Mouse (Mus musculus): Measurements from ENCODE around the gene Mier3. TPM values are rescaled to one million over a fixed set of nuclear protein-coding genes. Genes with fewer than 3 reads are reported as not detected.

Mier3 gene
- polyA plus RNA-seq, 1 experiment from 2014 or later: 29.9 TPM

DNA sequence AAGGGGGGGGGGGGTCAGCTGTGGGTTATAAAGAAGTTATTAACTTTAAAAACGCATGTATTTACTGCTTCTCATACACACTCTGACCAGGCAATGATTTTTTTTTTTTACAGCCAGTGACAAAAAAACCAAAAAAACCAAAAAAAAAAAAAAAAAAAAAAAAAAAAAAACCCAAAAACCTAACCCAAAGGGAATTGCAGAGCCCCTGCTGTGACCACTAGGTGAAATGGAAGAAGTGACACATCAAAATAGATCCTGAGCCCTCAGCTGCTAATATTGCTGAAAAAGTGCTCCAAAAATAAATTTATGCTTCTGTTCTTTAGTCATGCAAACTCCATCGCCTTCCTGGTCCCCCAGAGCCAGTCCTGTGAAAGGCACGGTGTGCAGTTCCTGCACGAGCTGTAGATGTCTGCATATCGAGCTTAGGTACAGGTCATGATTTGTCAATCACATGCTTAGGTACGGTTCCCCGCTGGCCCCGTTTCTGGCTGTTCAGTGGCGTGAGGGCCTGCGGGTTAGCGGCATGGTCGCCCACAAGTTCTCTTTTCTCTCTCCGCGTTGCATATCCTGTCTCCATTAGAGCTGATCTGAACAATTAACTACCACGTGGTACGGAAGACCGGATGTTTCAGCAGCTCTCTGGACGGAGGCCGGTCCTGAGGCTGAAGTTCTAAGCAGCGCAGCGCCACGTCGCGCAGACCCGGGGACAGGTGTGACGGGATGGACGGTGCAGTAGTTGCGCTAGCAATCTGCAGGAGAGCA lies 67.7 kb downstream of the Mier3 start:
- Histone ChIP-seq H3K9ac (replicated peaks; ENCODE audit: low read depth, low read length) (no peak overlapping the region), H3K36me3 (ENCODE audit: control insufficient read depth, insufficient read depth, low read length) (peaks cover 50% of the 10 kb centered on the region), H3K4me1 (ENCODE audit: control insufficient read depth, insufficient read depth, low read length) (no peaks in the 10 kb centered on the region), H3K4me2 (replicated peaks; ENCODE audit: low read depth, low read length) (no peak overlapping the region), H3K27ac (ENCODE audit: low read length) (no peak overlapping the region), H3K27me3 (ENCODE audit: control insufficient read depth, insufficient read depth, low read length) (no peaks in the 10 kb centered on the region), H3K4me3 (ENCODE audit: low read depth, low read length) (no peak overlapping the region), H3K9me3 (ENCODE audit: control insufficient read depth, low read depth, low read length) (no peaks in the 10 kb centered on the region)
- WGBS: 93% methylated on average over 28 of the region's 28 CpGs
- ATAC-seq (ENCODE audit: insufficient number of reproducible peaks, insufficient read depth, low FRiP score, low read depth): no peak

DNA sequence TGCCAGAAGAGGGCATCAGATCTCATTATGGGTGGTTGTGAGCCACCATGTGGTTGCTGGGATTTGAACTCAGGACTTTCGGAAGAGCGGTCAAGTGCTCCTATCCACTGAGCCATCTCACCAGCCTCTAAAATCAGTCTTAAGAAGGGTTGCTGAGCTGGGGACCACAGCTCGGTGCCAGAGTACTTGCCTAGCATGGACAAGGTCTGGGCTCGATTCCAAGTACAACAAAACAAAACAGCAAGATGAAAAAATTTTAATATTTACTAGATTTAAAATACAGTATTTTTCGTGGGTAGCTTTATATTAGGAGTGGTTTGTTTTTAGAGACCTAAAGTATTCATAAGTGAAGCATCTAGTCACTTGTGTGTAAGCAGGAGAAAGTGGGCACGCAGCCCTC lies 72.5 kb downstream of the Mier3 start:
- ATAC-seq (ENCODE audit: insufficient number of reproducible peaks, insufficient read depth, low FRiP score, low read depth): no peak
- no peak overlapping the region for H3K4me2 ChIP-seq (replicated peaks; ENCODE audit: low read depth, low read length)

DNA sequence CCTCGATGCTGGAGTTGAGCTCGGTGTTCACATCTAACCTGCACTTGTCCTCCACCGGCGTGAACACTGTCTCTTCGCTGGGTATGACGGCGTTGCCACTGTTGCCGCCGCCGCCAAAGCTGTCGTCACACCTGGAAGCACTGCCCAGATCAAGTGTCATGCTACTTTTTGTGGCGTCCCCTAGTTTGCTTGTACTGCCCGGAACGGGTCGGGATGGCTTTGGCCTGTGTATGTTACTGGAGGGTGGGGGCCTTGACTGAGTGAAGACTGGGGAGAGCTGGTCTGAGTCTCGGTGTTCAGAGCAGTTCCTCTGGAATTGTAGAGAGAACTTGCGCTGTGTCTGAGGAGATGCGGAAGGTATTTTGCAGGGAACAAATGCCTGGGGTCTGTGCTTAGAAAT lies 74.6 kb downstream of the Mier3 start:
- WGBS: 97% methylated on average over 18 of the region's 18 CpGs
- no peaks in the 10 kb centered on the region for H3K9me3 ChIP-seq (ENCODE audit: control insufficient read depth, low read depth, low read length)
- H3K4me2 ChIP-seq (replicated peaks; ENCODE audit: low read depth, low read length): no peak overlapping the region
- peak; percentile 28; the same call in 1 of the 2 replicates for ATAC-seq (ENCODE audit: insufficient number of reproducible peaks, insufficient read depth, low FRiP score, low read depth)
- H3K27ac ChIP-seq (ENCODE audit: low read length): no peak overlapping the region
- H3K4me1 ChIP-seq (ENCODE audit: control insufficient read depth, insufficient read depth, low read length): no peaks in the 10 kb centered on the region
- no peaks in the 10 kb centered on the region for H3K27me3 ChIP-seq (ENCODE audit: control insufficient read depth, insufficient read depth, low read length)
- H3K9ac ChIP-seq (replicated peaks; ENCODE audit: low read depth, low read length): no peak overlapping the region
- peaks cover 90% of the 10 kb centered on the region for H3K36me3 ChIP-seq (ENCODE audit: control insufficient read depth, insufficient read depth, low read length)
- H3K4me3 ChIP-seq (ENCODE audit: low read depth, low read length): no peak overlapping the region

More for the DNA sequence above, 72.5 kb downstream of the Mier3 start:
- peaks cover 93% of the 10 kb centered on the region for H3K36me3 ChIP-seq (ENCODE audit: control insufficient read depth, insufficient read depth, low read length)
- H3K9ac ChIP-seq (replicated peaks; ENCODE audit: low read depth, low read length): no peak overlapping the region
- no peak overlapping the region for H3K27ac ChIP-seq (ENCODE audit: low read length)
- no peak overlapping the region for H3K4me3 ChIP-seq (ENCODE audit: low read depth, low read length)
- H3K4me1 ChIP-seq (ENCODE audit: control insufficient read depth, insufficient read depth, low read length): no peaks in the 10 kb centered on the region
- no peaks in the 10 kb centered on the region for H3K9me3 ChIP-seq (ENCODE audit: control insufficient read depth, low read depth, low read length)
- no peaks in the 10 kb centered on the region for H3K27me3 ChIP-seq (ENCODE audit: control insufficient read depth, insufficient read depth, low read length)
- WGBS: 92% methylated on average over 6 of the region's 6 CpGs

DNA sequence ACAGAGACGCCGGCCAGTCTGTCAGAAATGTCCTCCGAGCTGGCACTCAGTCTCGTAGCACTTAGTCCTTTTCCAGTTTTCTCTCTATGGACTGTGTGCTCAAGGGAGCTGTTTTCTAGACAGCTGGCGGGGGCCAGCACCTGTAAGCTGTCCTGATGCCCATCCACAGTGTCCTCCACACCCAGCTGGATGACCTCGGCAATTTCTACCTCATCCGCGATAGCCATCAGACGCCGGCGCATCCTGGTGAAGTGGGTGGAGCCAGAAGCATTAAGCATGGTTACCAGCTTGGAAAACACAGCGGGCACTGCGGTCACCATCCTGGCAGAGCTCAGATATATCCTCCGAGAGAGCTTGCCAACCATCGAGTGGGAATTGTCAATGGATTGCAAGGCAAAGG lies 75.2 kb downstream of the Mier3 start:
- ATAC-seq (ENCODE audit: insufficient number of reproducible peaks, insufficient read depth, low FRiP score, low read depth): no peak
- no peaks in the 10 kb centered on the region for H3K4me1 ChIP-seq (ENCODE audit: control insufficient read depth, insufficient read depth, low read length)

DNA sequence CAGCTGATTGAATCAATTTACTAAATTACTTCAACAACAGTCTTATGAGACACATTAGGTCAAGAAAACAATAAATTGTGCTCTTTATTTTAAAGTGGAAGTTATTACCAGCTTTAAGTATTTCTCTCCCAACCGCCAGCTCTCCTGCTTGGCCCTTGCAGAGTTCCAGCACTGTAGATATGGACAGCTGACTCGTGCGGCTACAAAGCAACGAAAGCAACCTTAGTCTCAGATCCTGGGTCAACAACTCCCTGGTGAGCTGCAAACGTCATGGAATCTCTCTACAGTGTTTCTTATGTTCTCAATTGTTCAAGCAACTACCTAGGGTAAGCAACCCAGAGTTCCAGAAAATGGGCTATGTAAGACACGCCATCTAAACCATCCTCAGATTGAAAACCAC lies 76.2 kb downstream of the Mier3 start:
- H3K9ac ChIP-seq (replicated peaks; ENCODE audit: low read depth, low read length): no peak overlapping the region
- 95% methylated on average over 6 of the region's 6 CpGs for WGBS
- no peak overlapping the region for H3K4me3 ChIP-seq (ENCODE audit: low read depth, low read length)
- H3K36me3 ChIP-seq (ENCODE audit: control insufficient read depth, insufficient read depth, low read length): peaks cover 90% of the 10 kb centered on the region
- H3K27ac ChIP-seq (ENCODE audit: low read length): no peak overlapping the region
- no peak overlapping the region for H3K4me2 ChIP-seq (replicated peaks; ENCODE audit: low read depth, low read length)
- no peaks in the 10 kb centered on the region for H3K9me3 ChIP-seq (ENCODE audit: control insufficient read depth, low read depth, low read length)
- no peaks in the 10 kb centered on the region for H3K27me3 ChIP-seq (ENCODE audit: control insufficient read depth, insufficient read depth, low read length)
- no peaks in the 10 kb centered on the region for H3K4me1 ChIP-seq (ENCODE audit: control insufficient read depth, insufficient read depth, low read length)
- no peak for ATAC-seq (ENCODE audit: insufficient number of reproducible peaks, insufficient read depth, low FRiP score, low read depth)

More for the DNA sequence above, 75.2 kb downstream of the Mier3 start:
- H3K36me3 ChIP-seq (ENCODE audit: control insufficient read depth, insufficient read depth, low read length): peaks cover 90% of the 10 kb centered on the region
- H3K9ac ChIP-seq (replicated peaks; ENCODE audit: low read depth, low read length): no peak overlapping the region
- H3K27ac ChIP-seq (ENCODE audit: low read length): no peak overlapping the region
- no peaks in the 10 kb centered on the region for H3K9me3 ChIP-seq (ENCODE audit: control insufficient read depth, low read depth, low read length)
- H3K4me2 ChIP-seq (replicated peaks; ENCODE audit: low read depth, low read length): no peak overlapping the region
- WGBS: 98% methylated on average over 15 of the region's 15 CpGs
- no peaks in the 10 kb centered on the region for H3K27me3 ChIP-seq (ENCODE audit: control insufficient read depth, insufficient read depth, low read length)
- H3K4me3 ChIP-seq (ENCODE audit: low read depth, low read length): no peak overlapping the region

DNA sequence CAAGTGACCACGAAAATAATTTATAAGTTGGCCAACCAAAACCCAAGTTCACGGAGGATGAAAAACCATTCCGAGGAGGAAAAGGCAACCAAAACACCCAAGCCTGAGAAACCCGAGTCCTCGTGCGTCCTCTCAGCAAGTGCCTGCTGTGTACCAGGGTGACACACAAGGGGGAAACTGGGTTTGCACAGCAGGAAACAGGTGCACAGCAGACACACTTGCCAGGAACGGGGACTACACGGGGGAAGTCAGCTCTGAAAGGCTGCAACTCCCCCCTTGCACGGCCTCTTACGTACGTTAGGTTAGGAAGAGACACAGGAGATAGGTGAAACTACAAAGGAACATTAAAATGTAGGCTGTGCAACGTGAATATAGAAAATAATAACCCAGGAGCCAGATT lies 81.7 kb downstream of the Mier3 start:
- H3K27ac ChIP-seq (ENCODE audit: low read length): no peak overlapping the region
- H3K4me1 ChIP-seq (ENCODE audit: control insufficient read depth, insufficient read depth, low read length): no peaks in the 10 kb centered on the region
- H3K4me3 ChIP-seq (ENCODE audit: low read depth, low read length): no peak overlapping the region
- no peaks in the 10 kb centered on the region for H3K27me3 ChIP-seq (ENCODE audit: control insufficient read depth, insufficient read depth, low read length)
- H3K9ac ChIP-seq (replicated peaks; ENCODE audit: low read depth, low read length): no peak overlapping the region
- ATAC-seq (ENCODE audit: insufficient number of reproducible peaks, insufficient read depth, low FRiP score, low read depth): no peak
- H3K36me3 ChIP-seq (ENCODE audit: control insufficient read depth, insufficient read depth, low read length): peaks cover 87% of the 10 kb centered on the region
- WGBS: 90% methylated on average over 12 of the region's 12 CpGs
- no peak overlapping the region for H3K4me2 ChIP-seq (replicated peaks; ENCODE audit: low read depth, low read length)
- no peaks in the 10 kb centered on the region for H3K9me3 ChIP-seq (ENCODE audit: control insufficient read depth, low read depth, low read length)

Other genes starting within 250 kb of the Mier3 start
- 82.0 and 89.2 TPM in 2 replicates for gene Gpbp1, start 190.9 kb upstream of the Mier3 start, polyA plus RNA-seq (2014; fragmentation: Nextera tagmentation; extraction: Ambion mirVana)
- not detected in 2 replicates for gene Gm49496, start 131.0 kb upstream of the Mier3 start, polyA plus RNA-seq (2014; fragmentation: Nextera tagmentation; extraction: Ambion mirVana)
- not detected in 2 replicates for gene Gm10198, start 88.2 kb upstream of the Mier3 start, polyA plus RNA-seq (2014; fragmentation: Nextera tagmentation; extraction: Ambion mirVana)
- 32.0 and 36.7 TPM in 2 replicates for gene Map3k1, start 128.0 kb downstream of the Mier3 start, polyA plus RNA-seq (2014; fragmentation: Nextera tagmentation; extraction: Ambion mirVana)